Mouse (Mus musculus): ENCODE measurements at regions not wholly inside any gene's neighbourhood (a gene's known extent, or its start where the extent isn't known, plus 50 kb on each side); places are given as distances from the start of the nearest gene placed in this dataset.

DNA sequence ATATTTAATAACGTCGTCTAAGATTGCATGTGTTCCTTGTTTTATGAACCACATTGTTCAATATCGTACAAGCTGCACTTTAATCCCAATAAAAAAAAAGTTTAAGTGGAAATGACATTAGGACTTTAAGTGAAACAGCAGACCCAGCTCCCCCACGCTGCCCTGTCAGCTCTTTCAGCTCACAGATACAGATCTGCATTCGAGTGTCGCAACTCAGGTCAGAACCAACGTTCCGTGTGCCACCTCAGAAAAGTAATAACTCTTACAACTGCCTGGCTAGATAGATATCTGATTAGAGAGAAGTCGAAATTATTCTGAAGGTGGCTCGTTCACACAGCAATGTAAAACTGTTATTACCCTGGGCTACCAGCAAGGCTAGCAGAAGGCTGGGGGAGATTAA lies 364.0 kb upstream of the Dach1 start:
- DNase-seq (ENCODE audit: low read depth) = no peak

DNA sequence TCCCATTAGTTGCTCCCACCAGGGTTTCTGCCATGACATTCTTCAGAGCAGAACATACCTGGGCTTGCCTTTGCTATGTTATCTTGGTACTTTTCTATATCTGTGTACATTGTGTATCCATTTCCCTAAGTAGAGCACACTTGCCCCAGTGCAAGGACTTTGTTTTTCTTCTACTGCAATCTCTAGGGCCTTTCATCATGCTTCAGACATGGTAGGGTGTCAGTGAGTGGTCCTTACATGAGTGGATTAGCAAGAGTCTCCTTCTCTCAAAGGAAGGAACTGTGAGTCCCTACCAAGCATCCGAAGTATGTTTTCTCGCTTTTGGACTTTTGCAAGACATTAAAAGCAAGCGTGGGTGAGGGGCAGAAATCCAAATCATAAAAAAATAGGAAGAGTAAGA lies 351.4 kb upstream of the Dach1 start:
- no peak for DNase-seq (ENCODE audit: low read depth)

DNA sequence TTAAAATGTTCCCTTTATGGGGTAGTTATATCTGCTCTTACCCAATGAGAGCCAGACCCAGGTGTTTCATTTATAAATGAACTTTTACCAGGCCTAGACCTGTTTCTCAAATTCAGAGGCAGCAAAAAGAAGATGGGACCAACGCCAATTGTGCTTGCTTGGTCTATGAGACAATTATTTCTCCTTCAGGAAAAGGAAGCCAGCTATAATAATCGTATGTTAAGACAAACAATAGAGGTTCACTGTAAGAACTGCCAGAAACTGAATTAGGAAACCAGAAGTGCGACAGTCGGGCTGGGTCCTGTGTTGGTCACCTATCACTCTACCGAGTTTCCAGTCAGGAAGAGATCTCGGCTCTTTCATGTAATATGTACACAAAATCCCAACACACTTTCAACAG lies 335.8 kb upstream of the Dach1 start:
- DNase-seq (ENCODE audit: low read depth) = no peak

DNA sequence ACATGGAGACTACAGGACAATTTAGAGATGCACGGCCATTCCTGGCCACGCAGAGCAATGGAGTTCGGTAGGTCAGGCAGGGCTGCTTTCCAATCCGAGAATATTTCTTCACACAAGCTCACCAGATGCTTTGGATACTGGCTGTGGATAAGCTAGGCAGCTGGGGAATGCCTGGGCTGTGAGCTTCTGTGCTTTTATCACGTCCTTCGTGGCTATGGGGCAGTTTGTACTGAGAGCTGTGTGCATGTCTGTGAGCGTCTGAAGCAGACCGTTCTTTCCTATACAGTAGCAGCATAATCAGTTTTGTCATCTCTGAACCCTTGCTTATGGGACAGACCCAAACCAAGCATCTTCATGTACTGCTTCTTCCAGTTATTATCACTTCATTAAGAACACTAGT lies 307.9 kb upstream of the Dach1 start:
- DNase-seq (ENCODE audit: low read depth) = no peak

DNA sequence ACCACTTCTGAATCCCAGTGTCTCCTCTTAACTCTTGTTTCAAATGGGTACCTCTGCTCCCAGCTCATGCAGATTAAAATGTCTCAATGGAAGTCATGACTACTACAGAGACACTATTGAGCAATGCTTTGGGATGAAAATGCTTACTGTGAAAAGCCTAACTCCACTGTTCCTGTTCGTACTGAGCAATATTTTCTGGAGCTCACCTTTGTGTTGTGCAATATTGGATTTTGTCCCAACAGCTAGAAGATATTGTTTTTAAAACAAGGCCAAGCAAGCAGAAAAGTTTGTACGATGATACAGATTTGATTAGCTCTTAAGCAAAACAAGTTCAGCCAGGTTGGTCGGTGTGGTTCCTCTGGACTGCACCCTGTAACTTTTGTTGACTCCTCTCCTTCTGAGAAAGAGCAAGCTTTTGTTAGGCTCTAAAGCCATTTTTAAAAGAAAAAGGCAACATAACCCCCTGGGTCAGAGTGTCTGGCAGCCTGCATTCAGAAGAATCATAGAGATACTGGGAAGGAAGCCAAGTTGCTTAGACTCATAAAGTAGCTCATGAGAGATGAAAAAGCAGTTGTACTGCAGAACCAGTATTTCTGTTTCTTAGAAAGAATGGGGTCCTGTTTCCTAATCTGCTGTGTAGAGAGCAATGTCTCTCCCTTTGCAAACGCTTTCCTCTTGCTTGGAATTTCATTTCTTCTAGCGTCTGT lies 302.4 kb upstream of the Dach1 start:
- no peak for DNase-seq (ENCODE audit: low read depth)

DNA sequence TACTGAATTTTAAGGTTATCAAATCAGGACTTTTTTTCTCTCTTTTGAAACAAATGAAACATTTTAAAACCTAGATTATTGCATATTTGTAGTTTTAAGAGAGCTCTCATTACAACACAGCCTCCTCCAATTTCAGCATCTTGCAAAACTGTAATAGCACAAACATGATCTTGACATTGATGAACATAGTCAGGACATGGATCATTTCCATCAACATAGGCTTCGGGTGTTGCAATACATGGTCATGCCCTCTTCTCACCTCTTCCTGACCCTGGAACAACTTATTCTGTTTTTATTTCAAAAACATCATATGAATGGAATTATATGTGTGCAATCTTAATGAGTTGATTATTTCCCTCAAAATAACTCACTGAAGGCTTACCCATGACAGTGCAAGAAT lies 284.9 kb upstream of the Dach1 start:
- DNase-seq (ENCODE audit: low read depth) = no peak

DNA sequence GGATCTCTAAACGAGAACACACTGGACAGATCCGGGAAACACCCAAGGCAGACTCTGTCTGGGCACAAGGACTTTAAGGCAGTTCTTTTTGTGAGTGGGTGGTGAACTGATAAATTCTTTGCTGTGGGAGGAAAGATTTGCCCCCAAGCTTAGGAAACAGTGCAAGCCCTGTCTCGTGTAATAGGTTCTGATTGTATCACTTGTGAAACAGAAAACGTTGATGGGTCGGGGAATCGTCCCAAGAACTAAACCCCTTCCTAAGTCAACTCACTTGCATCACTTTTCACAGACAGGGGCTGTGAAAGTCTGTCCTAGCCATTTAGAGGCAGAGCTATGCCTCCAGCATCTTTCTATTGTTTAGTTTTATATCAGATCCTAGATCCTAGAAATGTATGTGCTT lies 282.6 kb upstream of the Dach1 start:
- no peak for DNase-seq (ENCODE audit: low read depth)

DNA sequence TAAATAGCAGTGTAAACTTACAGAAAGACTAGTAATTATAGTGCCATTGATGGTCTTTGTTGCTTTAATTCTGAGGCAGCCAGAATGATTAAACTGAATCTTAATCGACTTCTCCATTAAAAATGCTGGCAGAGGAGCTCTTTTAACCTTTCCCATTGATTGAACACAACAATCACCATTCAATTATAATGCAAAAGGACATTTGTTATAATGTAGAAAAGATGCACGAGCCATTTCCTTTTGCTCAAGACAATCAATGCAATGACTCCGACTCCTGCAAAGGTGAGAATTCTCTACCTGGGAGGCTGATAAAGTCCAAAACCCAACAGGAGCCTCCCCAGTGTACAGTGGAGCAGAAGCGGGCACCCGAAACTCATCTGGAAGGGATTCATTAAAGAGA lies 280.0 kb upstream of the Dach1 start:
- no peak for DNase-seq (ENCODE audit: low read depth)

DNA sequence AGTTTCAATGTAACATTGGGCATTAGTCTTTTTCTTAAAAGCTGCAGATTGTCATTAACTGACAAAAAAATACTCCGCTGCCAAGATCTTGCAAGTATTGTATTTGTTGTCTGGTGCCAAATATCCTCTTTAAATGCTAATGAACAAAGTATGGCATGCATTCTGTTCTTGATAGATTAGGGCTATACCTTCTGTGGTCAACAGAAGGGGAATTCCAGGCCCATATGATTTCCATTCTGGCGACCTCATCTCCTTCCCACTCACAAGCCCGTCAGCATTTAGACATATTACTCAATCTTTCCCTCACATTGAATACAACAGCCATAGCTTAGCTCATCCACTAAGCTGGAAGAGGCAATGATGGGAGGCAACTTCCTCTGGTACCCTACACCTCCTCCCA lies 272.8 kb upstream of the Dach1 start:
- no peak for DNase-seq (ENCODE audit: low read depth)

DNA sequence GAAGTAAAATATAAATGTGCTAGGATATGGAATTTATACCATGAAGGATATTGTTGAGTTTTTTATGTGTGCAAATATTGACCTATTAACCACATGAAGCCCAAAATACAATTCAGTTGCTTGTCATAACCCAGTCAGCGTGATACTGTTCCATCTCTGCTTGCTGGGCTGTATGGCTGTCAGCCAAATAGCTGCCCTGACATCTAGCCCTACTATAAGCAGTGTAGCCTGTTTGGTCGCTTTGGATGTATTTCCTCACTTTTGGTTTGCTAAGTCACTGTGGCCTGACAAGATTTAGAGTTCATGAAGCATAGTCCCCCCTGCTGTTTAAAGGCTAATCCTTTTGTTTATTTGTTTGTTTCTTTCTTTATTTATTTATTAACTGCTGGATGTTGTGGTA lies 272.4 kb upstream of the Dach1 start:
- no peak for DNase-seq (ENCODE audit: low read depth)

DNA sequence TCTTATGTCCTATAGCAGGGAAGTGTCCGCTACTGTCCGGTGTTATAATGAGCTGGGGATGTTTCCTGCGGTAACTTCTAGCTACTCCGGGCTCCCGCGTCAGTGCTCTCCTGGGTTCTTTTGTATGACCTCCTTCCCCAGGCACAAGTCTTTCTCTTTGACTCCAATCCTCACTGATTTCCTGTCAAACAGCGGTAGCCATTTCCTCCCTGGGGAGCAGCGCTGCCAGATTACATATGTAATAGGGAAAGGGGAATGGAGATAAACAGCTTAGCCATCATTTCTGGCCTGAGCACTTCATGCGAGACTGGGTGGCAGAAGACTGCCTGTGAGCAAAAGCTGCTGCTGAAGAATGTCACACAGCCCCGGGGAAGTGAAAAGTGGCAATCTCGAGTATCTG lies 262.4 kb upstream of the Dach1 start:
- no peak for DNase-seq (ENCODE audit: low read depth)

DNA sequence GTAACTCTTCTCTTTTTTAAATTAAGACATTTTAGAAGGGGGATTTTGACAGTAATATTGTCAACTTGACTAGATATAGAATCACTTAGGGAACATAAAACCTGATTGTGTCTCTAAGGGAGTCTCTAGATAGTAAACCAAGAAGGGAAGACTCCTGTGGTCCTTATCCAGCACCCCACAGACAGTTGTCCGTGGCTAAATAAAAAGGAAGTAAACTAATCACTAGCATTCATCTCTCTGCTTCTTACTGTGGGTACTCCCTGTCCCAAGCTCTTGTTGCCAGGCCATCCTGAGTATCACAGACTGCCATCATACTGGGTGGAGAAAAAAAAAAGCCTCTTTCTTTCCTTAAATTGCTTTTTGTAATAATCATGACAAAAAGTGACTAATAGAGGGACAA lies 248.2 kb upstream of the Dach1 start:
- DNase-seq (ENCODE audit: low read depth) = no peak

DNA sequence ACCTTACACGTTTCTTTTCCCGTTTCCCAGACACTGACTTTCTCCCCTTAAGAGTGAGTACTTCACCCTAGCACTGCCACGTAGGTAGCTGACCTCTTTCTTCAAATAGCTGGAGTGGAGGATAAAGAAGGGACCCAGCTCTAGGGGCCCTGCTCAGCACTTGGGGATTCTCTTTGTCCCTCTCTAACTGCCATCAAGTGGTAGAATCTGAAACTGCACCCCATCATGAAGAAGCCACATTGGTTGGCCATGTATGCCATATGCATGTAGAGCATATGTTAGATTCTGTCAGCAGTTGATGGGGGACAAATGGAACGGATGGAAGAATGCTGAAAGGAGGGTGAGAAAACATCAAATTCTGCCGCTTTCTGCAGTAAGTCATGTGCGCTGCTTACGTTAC lies 244.6 kb upstream of the Dach1 start:
- no peak for DNase-seq (ENCODE audit: low read depth)

DNA sequence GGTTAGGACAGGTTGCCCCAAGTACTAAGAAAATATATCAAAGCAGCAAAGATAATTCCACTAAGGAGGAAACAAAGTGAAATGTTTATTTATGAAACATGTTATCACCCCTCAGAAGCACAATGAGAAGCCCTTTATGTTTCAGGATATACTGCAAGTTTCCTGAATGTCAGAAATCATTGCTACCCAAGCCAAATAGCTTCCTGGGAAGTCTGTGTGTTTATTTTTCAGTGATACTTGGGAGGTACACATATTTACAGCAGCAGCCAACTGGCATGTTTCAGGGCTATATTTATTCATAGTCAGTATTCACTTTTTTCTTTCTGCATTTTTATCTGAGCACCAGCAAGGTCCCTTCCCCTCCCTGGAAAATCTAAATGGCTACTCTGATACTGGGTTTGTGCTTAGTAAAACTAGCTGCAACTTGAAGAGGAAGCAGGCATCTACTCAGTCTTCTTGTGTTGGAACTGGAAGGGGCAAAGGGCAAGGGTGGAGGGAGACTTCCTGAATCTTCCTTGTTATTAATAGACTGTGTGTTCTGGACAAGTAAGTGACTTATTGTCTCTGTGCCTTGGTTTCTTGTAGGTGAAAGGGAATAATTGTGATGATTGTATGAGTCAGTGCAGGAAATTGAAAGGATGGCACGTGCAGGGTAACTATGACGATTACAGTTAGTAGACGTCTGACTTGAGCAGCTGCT lies 236.5 kb upstream of the Dach1 start:
- no peak for DNase-seq (ENCODE audit: low read depth)

DNA sequence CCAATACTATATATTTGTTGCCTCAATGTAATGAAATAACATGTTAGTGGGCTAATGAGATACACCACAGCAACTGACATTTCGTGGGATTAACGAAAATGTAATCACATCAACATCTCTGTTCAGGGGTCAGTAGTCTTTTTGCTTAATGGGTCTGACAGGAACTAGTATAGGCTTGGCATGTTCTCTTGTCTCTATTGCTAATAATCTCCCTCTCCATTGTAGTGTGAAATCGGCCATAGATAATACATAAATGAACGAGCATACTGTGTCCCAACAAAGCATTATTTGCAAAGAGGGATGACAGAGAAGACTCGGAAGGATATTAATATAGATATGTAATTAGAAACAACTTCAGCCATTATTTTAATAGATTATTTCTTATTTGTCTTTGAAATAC lies 234.5 kb upstream of the Dach1 start:
- no peak for DNase-seq (ENCODE audit: low read depth)

DNA sequence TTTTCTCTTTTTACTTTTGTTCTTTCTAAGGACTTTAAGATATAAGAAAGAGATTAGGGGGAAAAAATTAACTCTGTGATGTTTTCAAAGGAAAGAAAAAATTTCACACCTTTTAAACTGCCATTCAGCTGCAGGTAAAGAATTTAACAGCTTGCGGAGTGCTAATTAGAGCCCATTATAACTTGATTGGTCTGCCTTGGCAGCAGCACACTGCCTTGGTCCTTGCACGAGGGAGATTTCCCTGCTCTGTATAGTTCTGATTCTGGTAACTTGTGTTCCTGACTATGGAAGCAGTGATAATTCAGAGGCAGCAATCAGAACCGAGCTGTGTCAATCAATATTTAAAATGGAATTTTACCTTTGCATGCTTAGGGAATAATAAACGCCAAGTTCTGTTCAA lies 218.3 kb upstream of the Dach1 start:
- no peak for DNase-seq (ENCODE audit: low read depth)

Data from c-Kit-positive CD71-positive TER-119-negative erythroid progenitor cells, embryonic 14.5 days (primary cell).